Mouse (Mus musculus): ENCODE measurements around the gene Dennd1b. TPM values are rescaled to one million over a fixed set of nuclear protein-coding genes. Genes with fewer than 3 reads are reported as not detected.

The Dennd1b gene
- 10 to 100 TPM; 38.3 to 46.8 TPM for total RNA-seq (2023)

GRCm38 (mm10) chr1:138963161-138963867, at the start of gene Dennd1b:
Dennd1b (plus strand) TSS chr1:138963435.

Other genes with a start within 250 kb of the Dennd1b start
- under 1 TPM; 0.13 to 0.24 TPM for gene Lhx9, start 114.9 kb upstream of the Dennd1b start, total RNA-seq (2023)
- 10 to 100 TPM; 13.6 to 14.6 TPM for gene 2310009B15Rik, start 106.6 kb upstream of the Dennd1b start, total RNA-seq (2023)

Data from monocyte, adult 59 days (primary cell).